Mouse (Mus musculus) midbrain, postnatal 0 days (tissue): Measurements from ENCODE around the gene Sult4a1. TPM values are rescaled to one million over a fixed set of nuclear protein-coding genes. Genes with fewer than 3 reads are reported as not detected.
A peak's percentile ranks its signal among the peaks of the same experiment; 100 is the strongest.
"Not testable (repeated sequence)": the region's sequence is repeated elsewhere in the genome, so short reads cannot be mapped to it uniquely, and the experiment has no call there.

Experiments
- ATAC-seq: fragments of 200-750 bp; cut with Nextera tagmentation; 2 replicates; pipeline ENCODE4 v1.8.0; 2017; ENCODE audit warnings: moderate number of reproducible peaks, mild to moderate bottlenecking, moderate TSS enrichment, moderate library complexity; ENCODE audit not compliant: low FRiP score
- DNase-seq: peaks from one replicate; pipeline ENCODE4 v3.0.0-alpha.2; 2015; ENCODE audit warnings: low spot score
- H3K27ac ChIP-seq: fragments of 300-500 bp; sonication (generic); 2 replicates; pipeline ENCODE4 v1.5.1; 2014; ENCODE audit warnings: low read depth, mild to moderate bottlenecking, low read length, mixed read lengths
- H3K27me3 ChIP-seq: fragments of 300-500 bp; sonication (generic); 2 replicates; pipeline ENCODE4 v1.6.1; 2014; ENCODE audit warnings: low read length, control low read depth, mixed read lengths; ENCODE audit not compliant: insufficient read depth
- H3K36me3 ChIP-seq: fragments of 300-500 bp; sonication (generic); 2 replicates; pipeline ENCODE4 v1.6.1; 2014; ENCODE audit warnings: low read length, control low read depth, mixed read lengths; ENCODE audit not compliant: insufficient read depth
- H3K4me1 ChIP-seq: fragments of 300-500 bp; sonication (generic); 2 replicates; pipeline ENCODE4 v1.6.1; 2014; ENCODE audit warnings: mild to moderate bottlenecking, control low read depth, antibody characterized with exemption, low read length, mixed read lengths; ENCODE audit not compliant: insufficient read depth
- H3K4me2 ChIP-seq: fragments of 300-500 bp; sonication (generic); 2 replicates; pipeline ENCODE4 v1.6.1; 2014; ENCODE audit warnings: low read depth, mild to moderate bottlenecking, low read length, mixed read lengths; ENCODE audit not compliant: poor library complexity, severe bottlenecking
- H3K4me3 ChIP-seq: fragments of 300-500 bp; sonication (generic); 2 replicates; pipeline ENCODE4 v1.5.1; 2014; ENCODE audit warnings: low read depth, mild to moderate bottlenecking, low read length, moderate library complexity
- H3K9ac ChIP-seq: fragments of 300-500 bp; sonication (generic); replicated peaks from 2 replicates; pipeline ENCODE4 v1.6.1; 2014; ENCODE audit warnings: mild to moderate bottlenecking, low read length, moderate library complexity, mixed read lengths; ENCODE audit not compliant: poor library complexity, severe bottlenecking
- H3K9me3 ChIP-seq: fragments of 300-500 bp; sonication (generic); 2 replicates; pipeline ENCODE4 v1.6.1; 2016; ENCODE audit warnings: low read length, control low read depth
- CTCF ChIP-seq: IDR thresholded peaks from 2 replicates; pipeline ENCODE4 v1.5.1; 2016; ENCODE audit warnings: antibody characterized with exemption, mild to moderate bottlenecking
- WGBS: fragments of 180-500 bp; shearing (Covaris S2); extraction: QIAGEN DNeasy Blood & Tissue Kit; methylation state at CpG from one replicate; pipeline ENCODE4 v1.1.7; 2014; 5-methylcytosine and 5-hydroxymethylcytosine counted together
- polyA plus RNA-seq: library from polyadenylated mRNA; unstranded; fragments of >200 nt; fragmentation: Nextera tagmentation; extraction: Ambion mirVana; gene quantifications from 2 replicates; pipeline ENCODE4 v1.2.1, GENCODE M21; 2015
- total RNA-seq: library from RNA; depleted of rRNA; stranded (reverse); fragments of >200 nt; gene quantifications from 2 replicates; pipeline ENCODE4 v1.2.3, GENCODE M21; 2014

The Sult4a1 gene
- total and polyA plus RNA-seq, 2 experiments from 2014 or later, result 139 to 208 TPM

DNA sequence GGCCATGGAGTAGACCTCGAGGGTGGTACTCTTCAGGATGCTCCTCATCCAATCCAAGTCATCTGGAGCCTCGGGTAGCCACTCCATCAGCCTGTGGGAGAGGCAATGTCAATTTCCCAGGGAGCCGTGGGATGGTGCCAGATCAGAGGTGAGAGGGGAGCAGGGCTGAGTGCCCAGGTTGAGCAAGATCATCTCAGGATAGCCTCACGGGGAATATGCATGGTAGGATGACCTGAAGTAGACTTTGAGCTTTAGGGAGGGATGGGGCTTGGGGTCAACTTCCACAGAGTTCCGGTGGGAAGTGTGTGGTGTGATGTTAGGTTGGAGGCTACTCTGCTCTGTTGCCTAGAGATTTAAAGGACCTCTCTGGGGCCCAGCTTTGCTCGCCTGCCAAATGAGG lies 8.3 kb upstream of the Sult4a1 start:
- no peaks in the 10 kb centered on the region for H3K27me3 ChIP-seq
- no peak overlapping the region for H3K27ac ChIP-seq
- H3K9me3 ChIP-seq, result no peaks in the 10 kb centered on the region
- H3K4me3 ChIP-seq, result no peak overlapping the region
- ATAC-seq, result no peak
- H3K4me2 ChIP-seq, result no peak overlapping the region
- TF ChIP-seq CTCF, result no peak
- no peak for DNase-seq
- no peaks in the 10 kb centered on the region for H3K4me1 ChIP-seq
- no peaks in the 10 kb centered on the region for H3K36me3 ChIP-seq
- WGBS, result 74% methylated on average over 6 of the region's 6 CpGs
- H3K9ac ChIP-seq, result no peak overlapping the region

DNA sequence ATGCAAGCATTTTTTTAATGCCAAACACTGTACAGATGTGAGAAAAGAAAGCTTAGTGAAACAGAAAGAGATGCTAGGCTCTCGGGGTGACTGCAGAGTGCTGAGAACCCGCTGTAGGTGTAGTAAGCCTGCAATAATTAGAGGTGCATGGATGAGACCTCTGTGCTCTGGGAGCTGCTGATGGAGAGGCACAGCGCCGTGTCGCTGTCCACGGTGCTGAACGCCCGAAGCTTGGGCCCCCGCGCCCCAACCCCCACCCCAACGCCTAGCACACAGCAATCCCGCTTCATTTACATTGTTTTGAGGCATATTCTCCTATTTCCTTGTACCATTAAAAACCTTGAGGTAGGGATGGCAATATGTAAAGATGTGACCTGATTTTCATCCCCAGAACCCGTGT lies 3.3 kb upstream of the Sult4a1 start:
- no peak overlapping the region for H3K27ac ChIP-seq
- no peak overlapping the region for H3K4me2 ChIP-seq
- no peak overlapping the region for H3K9ac ChIP-seq
- DNase-seq, result no peak
- H3K4me3 ChIP-seq, result no peak overlapping the region
- TF ChIP-seq CTCF, result no peak
- 9% methylated on average over 13 of the region's 13 CpGs for WGBS
- H3K9me3 ChIP-seq, result no peaks in the 10 kb centered on the region
- no peaks in the 10 kb centered on the region for H3K27me3 ChIP-seq
- no peaks in the 10 kb centered on the region for H3K36me3 ChIP-seq
- ATAC-seq, result no peak
- peaks cover 12% of the 10 kb centered on the region for H3K4me1 ChIP-seq

DNA sequence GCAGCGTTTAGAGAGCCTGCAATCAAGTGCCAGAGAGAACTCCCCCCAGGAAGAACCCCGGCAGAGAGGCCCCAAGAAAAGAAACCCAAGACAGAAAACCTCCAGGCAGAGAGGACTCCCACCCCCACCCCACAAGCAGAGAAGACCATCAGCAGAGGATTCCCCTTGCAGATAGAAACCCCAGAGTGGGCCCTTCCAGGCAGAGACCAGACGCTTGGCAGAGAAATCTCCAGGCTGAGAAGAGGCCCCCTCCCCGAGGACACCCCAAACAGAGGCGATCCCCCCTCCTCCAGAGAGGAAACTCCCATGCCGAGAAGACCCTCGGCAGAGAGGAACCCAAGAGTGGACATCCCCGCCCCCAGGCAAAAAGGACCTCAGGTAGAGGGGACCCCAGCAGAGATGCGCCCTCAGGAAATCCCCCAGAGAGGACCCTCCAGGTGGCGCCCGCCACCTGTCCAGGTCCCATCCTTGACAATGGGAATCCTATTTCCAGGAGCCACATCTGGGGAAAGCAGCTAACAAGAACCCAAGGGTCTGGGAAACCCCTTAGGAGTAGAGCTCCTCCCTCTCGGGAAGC lies 458 bp upstream of the Sult4a1 start:
- 8% methylated on average over 12 of the region's 12 CpGs for WGBS
- no peaks in the 10 kb centered on the region for H3K9me3 ChIP-seq
- peak overlapping the region; percentile 73 for H3K4me3 ChIP-seq
- peaks cover 4% of the 10 kb centered on the region; the same call in 1 of the 2 replicates for H3K36me3 ChIP-seq
- peak overlapping the region; percentile 84 for H3K9ac ChIP-seq
- H3K4me1 ChIP-seq, result peaks cover 15% of the 10 kb centered on the region
- ATAC-seq (peak; percentile 35), DNase-seq (peak; percentile 24)
- TF ChIP-seq CTCF, result peak; percentile 11; the same call in 1 of the 2 replicates
- no peaks in the 10 kb centered on the region for H3K27me3 ChIP-seq
- H3K4me2 ChIP-seq, result peak overlapping the region; percentile 64
- peak overlapping the region; percentile 67 for H3K27ac ChIP-seq

DNA sequence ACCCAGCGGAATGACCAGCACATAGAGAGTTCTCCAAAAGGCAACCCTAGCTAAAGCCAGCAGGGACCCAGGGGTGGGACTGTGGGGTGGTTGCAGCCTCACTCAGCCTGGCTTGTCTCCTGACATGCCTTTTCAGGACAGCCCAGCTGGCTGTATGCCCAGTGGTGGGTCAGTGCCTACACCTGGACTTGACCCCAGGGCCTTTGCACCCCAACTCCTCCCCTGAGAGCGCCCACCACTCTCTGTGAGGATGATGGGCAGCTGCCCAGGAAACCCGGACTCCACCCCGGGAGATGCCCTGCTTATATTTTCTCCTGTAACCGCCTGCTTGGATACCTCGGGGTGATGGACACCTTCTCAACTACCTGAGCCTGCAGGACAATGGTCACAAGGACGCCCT lies 928 bp downstream of the Sult4a1 start:
- Histone ChIP-seq H3K9me3 (no peaks in the 10 kb centered on the region), H3K4me2 (peak overlapping the region; percentile 64), H3K36me3 (peaks cover 4% of the 10 kb centered on the region; the same call in 1 of the 2 replicates), H3K4me1 (peaks cover 15% of the 10 kb centered on the region), H3K4me3 (peak overlapping the region; percentile 73), H3K9ac (peak overlapping the region; percentile 84), H3K27ac (no peak overlapping the region), H3K27me3 (no peaks in the 10 kb centered on the region)
- ATAC-seq, result no peak
- TF ChIP-seq CTCF, result no peak
- DNase-seq, result no peak
- WGBS, result 83% methylated on average over 7 of the region's 7 CpGs

DNA sequence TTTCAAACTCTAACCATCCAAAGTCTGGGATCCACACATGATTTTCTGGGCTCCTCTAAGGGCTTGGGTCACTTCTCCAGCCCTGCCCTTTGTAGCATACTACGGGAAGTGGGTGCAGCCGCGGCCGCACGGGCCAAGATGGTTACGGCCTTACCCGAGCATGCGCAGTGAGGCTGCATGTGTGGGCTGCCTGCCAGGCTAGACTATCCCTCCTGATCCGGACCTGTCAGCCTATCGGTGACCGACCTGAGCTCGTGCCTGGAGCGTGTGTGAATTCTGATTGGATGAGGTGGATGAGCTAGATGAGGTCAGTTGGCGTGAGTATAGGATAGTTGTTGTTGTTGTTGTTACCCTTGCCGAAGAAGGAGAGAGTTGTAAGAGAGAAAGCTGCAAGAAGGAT lies 8.0 kb downstream of the Sult4a1 start:
- H3K4me1 ChIP-seq, H3K9ac ChIP-seq, DNase-seq, H3K36me3 ChIP-seq, H3K27me3 ChIP-seq, H3K27ac ChIP-seq, ATAC-seq, H3K4me3 ChIP-seq, H3K4me2 ChIP-seq, H3K9me3 ChIP-seq: not testable (repeated sequence)
- WGBS, result 88% methylated on average over 15 of the region's 15 CpGs

DNA sequence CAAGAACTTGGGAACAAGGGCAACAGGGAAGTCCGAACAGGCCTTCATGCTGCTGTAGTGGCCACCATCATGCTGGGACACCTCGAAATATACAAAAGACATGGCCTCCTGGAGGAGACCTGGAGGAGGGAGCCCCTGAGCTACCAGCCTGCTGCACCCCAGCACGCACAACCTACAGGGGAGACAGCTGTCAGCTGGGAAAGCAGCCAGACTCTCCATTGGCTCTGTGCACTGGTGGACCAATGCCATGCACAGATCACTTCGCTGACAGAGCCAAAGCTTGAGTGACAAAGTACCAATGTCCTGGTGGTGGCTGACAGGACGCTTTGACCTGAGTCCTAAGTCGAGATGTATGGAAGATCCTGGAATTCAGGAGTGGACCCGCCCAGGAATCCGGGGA lies 9.5 kb downstream of the Sult4a1 start:
- no peak for ATAC-seq
- WGBS, result 87% methylated on average over 8 of the region's 8 CpGs
- H3K4me1 ChIP-seq, result 0 out of 2 replicates have a peak, but pooled peaks cover 3% of the 10 kb centered on the region
- no peak overlapping the region for H3K4me3 ChIP-seq
- H3K9me3 ChIP-seq, result no peaks in the 10 kb centered on the region
- no peak for TF ChIP-seq CTCF
- H3K27me3 ChIP-seq, result no peaks in the 10 kb centered on the region
- H3K4me2 ChIP-seq, result no peak overlapping the region
- no peak overlapping the region for H3K27ac ChIP-seq
- H3K9ac ChIP-seq, result no peak overlapping the region
- peaks cover 4% of the 10 kb centered on the region for H3K36me3 ChIP-seq
- peak; percentile 72 for DNase-seq
